Mouse (Mus musculus): Measurements from ENCODE around the gene Tshz3.

Tshz3 gene

DNA sequence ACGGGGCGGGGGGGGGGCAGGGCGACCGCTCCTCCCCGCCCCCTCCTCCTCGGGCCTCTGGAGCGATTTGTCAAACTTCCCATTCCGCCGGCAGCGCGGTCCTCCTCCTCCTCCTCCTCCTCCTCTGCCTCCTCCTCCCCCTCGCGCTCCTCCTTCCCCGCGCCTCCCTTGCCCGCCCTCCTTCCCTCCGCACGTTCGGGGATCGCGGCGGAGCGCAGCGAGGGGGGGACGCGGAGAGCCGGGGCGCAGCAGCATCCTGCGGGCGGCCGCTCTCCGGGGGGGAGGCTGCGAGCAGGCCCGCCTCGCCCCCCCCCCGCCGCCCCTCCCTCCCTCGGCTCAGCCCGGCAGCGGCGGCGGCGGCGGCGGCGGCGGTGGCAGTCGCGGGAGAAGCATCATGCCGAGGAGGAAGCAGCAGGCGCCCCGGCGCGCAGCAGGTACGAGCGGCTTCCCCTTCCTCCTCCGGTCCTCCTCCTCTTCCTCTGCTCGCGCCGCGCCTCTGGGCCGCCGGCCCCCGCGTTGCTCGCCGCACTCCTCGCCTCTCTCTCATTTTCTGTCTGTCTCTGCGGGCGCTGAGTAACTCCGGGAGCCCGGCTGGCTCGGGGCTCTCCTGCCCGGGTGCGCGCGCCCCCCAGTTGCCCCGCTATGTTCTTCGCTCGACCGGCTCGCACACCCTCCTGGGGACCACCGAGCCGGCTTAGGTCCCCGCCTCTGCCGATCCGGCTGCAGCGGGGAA is at the start of gene Tshz3:
Tshz3 (plus strand) TSS at position 263 of the 733 bp plus-strand sequence.
- peak; percentile 25 for DNase-seq (ENCODE audit: low read depth, low spot score)

DNA sequence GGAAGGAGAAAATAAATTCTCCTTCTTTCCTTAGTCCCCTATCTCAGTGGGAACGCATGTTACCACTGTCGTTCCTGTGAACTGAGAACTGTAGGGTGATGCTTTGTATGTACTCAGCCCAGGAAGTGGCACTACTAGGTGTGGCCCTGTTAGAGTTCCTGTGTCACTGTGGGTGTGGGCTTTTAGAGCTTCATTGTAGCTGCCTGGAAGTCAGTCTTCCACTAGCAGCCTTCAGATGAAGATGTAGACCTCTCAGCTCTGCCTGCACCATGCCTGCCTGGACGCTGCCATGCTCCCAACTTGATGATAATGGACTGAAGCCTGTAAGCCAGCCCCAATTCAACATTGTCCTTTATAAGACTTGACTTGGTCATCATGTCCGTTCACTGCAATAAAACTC is 42.0 kb upstream of the Tshz3 start:
- no peak for DNase-seq (ENCODE audit: low read depth, low spot score)

DNA sequence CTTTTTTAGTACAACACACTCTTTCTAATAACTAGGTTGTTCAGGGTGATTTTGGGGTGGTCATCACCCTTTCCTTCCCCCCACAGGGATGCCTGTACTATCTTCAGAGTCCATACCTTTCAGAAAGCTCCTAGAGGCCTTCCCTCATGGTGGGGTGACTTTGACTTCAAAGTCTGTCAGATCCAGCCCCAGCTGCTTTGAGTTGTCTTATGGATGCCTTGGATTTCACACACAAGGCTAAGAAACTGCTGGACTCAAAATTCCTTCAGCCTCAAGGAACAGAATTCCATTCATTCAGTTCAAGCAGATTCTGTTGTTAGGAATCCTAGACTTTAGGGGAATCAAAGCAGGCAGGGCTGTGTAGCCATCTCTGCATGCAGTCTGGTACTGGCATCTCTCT is 41.5 kb upstream of the Tshz3 start:
- DNase-seq (ENCODE audit: low read depth, low spot score) = no peak

- DNase-seq (ENCODE audit: low read depth, low spot score) = no peak
These were observed 39.6 kb upstream of the Tshz3 start for GRCm38 (mm10) chr7:36658331-36658730.

DNA sequence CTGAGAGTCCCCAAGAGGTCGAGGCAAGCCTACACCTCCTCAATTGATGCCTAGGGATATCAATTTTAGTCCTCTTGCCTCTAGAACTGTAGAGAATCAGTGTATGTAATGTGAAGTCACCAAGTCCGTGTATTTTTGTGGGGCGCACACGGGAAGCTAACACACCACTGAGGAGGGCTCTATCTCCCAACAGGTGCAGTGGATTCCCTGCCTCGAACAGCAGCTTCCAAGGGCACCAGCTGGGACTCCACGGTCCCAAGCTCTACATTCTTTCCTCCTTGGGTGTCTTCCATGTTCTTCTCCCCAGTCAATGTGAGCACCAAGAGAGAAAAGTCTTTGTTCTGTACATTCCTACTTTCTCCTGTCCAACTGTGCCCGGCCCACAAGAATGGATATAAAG is 38.7 kb upstream of the Tshz3 start:
- DNase-seq (ENCODE audit: low read depth, low spot score) = no peak

DNA sequence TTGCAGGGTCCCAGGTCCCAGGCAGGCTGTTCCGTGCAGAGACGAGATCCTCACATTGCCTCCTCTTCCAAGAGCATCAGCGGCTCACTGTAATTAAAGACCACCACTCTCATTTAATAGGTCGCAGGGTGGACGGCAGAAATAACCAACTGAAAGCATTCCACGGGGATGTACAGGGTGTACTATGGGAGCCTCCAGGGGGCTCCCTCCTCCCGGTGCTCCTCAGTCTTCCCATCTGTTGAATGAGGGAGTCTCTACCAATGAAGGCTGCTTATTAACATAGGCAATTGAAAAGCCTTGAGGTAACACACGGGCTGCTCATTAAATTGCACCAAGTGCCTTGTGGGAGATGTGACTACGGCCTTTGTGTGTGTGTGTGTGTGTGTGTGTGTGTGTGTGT is 37.3 kb upstream of the Tshz3 start:
- DNase-seq (ENCODE audit: low read depth, low spot score) = no peak

GRCm38 (mm10) chr7:36663431-36663830 is 34.5 kb upstream of the Tshz3 start:
- no peak for DNase-seq (ENCODE audit: low read depth, low spot score)

DNA sequence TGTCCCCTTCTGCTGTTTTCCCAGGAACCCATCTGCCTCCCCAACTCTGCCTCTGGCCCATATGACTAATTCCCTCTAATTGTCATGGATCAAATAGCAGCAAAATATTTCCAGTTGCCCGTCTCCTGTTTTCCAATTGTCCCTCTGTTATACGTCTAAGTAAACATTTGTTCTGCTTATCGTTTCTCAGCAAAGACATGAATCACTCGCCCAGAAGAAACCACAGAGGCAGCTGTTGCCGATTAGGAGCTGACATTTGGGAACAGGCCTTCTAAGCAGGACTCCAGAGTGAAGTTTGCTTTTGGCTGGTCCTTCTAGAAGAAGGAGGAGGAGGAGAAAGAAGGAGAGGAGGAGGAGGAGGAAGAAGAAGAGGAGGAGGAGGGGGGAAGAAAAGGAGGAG is 30.2 kb upstream of the Tshz3 start:
- DNase-seq (ENCODE audit: low read depth, low spot score) = no peak

GRCm38 (mm10) chr7:36678031-36678430 is 19.9 kb upstream of the Tshz3 start:
- DNase-seq (ENCODE audit: low read depth, low spot score) = no peak

GRCm38 (mm10) chr7:36678510-36678909 is 19.4 kb upstream of the Tshz3 start:
- no peak for DNase-seq (ENCODE audit: low read depth, low spot score)

DNA sequence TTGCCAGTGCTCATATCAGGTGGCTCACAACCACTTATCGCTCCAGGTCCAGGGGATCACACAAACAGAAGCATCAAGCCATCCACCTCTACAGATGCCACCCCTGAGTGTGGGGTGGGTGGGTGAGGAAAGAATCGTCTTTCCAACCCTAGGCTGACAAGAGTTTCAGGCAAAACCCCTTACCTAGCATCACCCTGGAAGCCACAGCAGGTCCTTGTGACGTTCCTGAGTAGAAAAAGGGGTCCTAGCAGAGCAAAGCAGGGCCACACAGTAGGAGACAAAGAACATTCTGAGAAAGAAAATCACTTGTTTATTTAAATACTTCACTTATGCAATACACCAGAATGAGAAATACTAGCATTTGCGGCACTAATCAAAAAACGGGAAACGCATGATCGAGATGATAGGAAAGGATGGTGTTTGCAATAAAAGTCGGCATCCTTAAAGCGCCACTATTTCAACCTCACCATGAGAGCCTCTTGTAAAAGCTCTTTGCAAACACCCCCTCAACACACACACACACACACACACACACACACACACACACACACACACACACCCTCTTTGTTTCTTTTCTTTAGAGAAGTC is 18.8 kb upstream of the Tshz3 start:
- DNase-seq (ENCODE audit: low read depth, low spot score) = no peak

GRCm38 (mm10) chr7:36679866-36680458 is 18.0 kb upstream of the Tshz3 start:
- no peak for DNase-seq (ENCODE audit: low read depth, low spot score)

DNA sequence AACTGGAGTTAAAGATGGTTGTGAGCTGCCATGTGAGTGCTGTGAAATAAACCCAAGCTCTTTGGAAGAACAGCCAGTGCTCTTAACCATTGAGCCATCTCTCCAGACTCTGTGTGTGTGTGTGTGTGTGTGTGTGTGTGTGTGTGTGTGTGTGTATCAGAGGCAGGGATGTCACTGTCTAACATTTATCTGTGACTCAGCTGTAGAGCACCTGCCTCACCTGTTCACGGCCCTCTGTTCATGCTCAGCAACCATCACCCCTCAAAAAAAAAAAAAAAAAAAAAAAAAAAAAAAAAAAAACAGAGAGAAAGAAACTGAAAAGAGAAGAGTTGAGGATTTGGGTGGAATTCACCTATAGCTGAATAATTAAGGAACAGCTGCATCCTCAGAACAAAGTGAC is 10.4 kb upstream of the Tshz3 start:
- no peak for DNase-seq (ENCODE audit: low read depth, low spot score)

DNA sequence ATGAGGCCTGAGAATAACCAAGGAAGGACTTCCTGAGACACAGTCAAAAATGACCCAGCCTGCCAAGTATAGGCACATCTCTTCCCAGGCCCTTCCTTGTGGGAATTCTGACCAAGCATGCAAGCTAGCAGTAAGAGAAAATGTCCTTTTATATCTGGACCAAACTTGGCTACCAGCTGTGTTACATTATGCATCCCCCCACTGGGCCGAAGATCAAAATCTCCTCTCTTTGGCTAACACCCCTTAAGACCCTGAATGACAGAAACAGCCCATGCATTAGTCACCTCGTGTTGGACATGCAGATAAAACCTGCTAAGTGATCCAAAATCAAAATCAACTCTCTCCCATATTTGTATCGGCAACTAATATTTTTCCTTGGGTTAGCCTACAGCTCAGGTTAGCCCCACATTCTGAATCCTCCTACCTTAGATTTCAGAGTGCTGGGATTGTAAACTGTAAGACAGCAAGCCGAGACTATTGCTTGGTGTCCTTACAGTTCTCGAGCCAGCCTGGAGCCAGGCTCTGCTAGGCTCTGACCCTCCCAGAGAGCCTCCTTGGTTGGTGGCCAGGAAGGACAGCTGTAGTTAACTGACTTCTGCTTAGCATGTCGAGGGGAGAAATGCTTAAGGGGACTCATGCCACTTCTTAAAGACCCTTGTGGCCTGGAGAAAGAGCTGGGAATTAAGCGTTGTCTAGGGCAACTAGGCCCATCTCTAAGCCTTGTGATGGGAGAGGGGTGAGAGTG is 8.7 kb upstream of the Tshz3 start:
- no peak for DNase-seq (ENCODE audit: low read depth, low spot score)

- DNase-seq (ENCODE audit: low read depth, low spot score) = no peak
These were observed 7.4 kb upstream of the Tshz3 start for GRCm38 (mm10) chr7:36690551-36690950.

DNA sequence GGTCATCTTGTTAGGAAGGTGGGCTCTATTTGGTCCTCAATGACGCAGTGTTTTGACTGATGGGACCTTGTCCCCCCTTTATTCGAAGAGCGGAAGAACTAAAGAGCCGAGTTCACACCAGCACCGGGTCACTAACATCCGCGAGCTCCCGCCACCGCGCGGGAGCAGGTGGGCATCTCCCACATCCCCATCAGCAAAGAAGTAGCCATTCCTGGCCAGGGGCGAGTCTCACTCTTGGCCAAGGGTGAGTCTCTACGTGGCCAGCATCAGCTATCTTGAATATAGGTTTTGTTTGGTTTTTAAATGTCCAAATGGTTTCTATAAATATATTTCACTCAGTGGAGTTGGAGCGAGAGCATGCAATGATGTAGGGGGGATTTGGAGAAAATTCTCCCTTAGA is 6.3 kb upstream of the Tshz3 start:
- DNase-seq (ENCODE audit: low read depth, low spot score) = no peak

DNA sequence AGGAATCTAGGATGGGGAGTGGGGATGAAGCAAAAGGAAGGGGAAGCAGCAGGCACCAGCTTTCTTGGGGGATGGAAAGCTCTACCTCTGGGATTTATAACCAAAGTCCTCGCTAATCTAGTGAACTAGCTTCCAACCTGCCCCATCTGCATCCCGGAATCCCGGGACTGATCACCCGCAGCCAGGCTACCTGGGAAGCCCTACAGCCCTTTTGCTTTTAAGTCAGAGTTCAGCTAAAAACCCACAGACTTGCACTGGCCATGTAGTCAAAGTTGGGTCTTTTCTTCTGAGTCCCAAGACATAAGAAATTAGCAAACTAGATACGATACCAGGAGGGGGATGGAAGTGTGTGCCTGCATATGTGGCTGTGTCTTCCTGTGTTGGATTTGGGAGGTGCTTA is 5.5 kb upstream of the Tshz3 start:
- no peak for DNase-seq (ENCODE audit: low read depth, low spot score)

DNA sequence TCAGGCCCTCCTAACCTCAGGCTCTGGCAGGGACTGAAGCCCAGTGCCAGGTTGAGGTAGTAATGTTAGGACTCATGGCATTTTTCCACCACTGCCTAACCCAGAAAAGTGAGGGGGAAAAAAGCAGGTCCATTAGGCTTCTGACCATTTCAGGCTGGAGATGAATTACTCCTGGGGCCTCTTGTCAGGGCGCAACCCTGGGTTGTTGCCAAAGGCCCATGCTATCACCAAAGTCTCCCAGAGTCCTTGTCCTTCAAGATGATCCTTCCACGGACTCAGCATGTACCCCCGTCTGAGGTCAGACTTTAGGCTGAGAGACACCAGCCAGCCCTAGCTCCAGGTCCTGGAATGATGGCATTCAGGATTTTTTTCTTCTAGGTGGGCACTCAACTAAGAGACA is 4.8 kb upstream of the Tshz3 start:
- DNase-seq (ENCODE audit: low read depth, low spot score) = no peak

DNA sequence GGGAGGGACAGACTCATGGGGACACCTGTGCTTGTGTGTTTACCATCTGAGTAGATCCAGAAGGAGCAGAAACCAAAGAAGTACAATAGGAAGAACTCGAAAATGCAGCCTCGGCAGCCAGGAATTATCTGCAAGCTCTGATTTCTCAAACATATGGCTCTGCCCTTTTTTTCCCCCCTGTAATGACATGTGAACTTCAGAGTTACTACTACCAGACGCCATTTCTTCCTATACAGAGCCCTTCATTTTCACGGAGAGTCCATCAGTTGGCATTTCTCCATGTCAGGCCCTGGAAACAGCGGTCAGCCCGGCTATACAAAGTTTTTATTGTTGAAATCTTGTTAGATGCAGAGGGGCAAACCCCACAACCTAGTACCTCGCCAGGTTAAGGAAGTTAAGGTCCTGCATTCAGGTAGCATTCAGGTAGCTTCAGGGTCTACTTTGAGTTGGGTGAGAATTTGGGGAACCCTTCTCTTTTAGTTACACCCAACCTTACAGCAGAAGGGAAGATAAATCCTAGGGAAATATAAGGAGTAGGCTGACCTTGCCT is 3.2 kb upstream of the Tshz3 start:
- DNase-seq (ENCODE audit: low read depth, low spot score) = no peak

DNA sequence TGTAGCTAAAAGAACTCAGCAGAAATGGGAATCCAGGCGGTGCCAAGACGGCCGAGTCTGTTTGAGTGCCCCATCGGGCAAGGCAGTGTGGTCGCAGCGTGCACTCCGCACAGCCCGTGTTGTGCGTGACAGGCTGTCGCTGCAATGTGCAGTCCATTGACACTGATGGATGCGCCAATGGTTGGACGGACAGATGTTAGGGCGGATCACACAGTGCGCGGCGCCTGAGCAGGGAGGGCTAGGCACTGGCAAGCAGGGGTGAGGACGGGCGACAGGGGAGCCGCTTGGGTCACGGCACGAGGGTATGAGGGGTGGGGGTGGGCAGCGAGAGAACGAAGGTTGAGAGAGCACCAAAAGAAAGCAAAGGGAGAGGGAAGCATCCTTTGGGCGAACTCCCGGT is 2.6 kb upstream of the Tshz3 start:
- no peak for DNase-seq (ENCODE audit: low read depth, low spot score)

DNA sequence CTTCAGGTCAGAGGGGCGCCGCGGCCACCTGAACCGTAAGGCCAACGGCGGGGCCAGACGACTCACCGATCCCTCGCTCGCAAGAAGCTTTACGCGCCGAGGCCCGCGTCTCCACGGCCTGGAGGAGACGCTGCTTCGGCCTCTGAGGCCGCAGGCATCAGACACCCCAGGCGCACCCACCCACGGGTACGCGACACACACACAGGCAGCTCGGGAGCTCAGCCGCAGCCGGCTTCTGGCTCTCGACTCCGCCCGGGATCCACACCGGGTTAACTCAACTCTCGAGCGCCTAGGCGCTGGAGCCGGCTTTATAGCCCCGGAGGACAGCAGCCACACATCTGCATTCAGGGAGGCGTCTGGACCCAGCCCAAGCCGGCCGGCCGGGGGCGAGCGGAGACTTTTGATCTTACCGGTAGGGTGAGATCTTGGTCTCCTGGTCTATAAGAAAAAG is 2.1 kb upstream of the Tshz3 start:
- no peak for DNase-seq (ENCODE audit: low read depth, low spot score)

Measured in retina, adult 2 months (tissue).